Comparison of ENCODE assay signal across 26 mouse cellular contexts in genomic region chr8:72376309-72376708, GRCm38 (mm10). TPM values are rescaled to one million over a fixed set of nuclear protein-coding genes. Genes with fewer than 3 reads are reported as not detected.
DNase-seq lines count a peak whose midpoint lies in the region; ATAC-seq and TF ChIP-seq lines count a peak whose summit lies in the region.
"Had no signal": no experiment of that assay in that cellular context is flagged by ENCODE, and none has a peak within 500 bp of the region (broad histone marks: within the 10 kb centered on the region; RNA-seq: fewer than 3 reads in every experiment).

No protein-coding gene starts in this region.

- no peaks in the 10 kb centered on the region for H3K4me1 ChIP-seq in intestine, postnatal 0 days (replicated peaks; ENCODE audit: control insufficient read depth, insufficient read depth, low read length)
- no peaks in the 10 kb centered on the region for H3K4me1 ChIP-seq in heart, embryonic 12.5 days (replicated peaks)
- H3K4me1 ChIP-seq: embryonic facial prominence, embryonic 12.5 days; embryonic facial prominence, embryonic 15.5 days; heart, embryonic 15.5 days; hindbrain, embryonic 10.5 days; hindbrain, embryonic 13.5 days had no signal

- H3K27ac ChIP-seq in intestine, postnatal 0 days (ENCODE audit: low read depth, low read length): peak overlapping the region; percentile 76
- no peak overlapping the region for H3K27ac ChIP-seq in heart, embryonic 12.5 days (ENCODE audit: poor library complexity, severe bottlenecking)
- H3K27ac ChIP-seq: embryonic facial prominence, embryonic 12.5 days; embryonic facial prominence, embryonic 15.5 days; gastrocnemius, adult 2 months; heart, embryonic 15.5 days; hindbrain, embryonic 10.5 days; hindbrain, embryonic 13.5 days had no signal

- no peaks in the 10 kb centered on the region for H3K27me3 ChIP-seq in intestine, postnatal 0 days (replicated peaks; ENCODE audit: control insufficient read depth, insufficient read depth, low read length)
- no peaks in the 10 kb centered on the region for H3K27me3 ChIP-seq in heart, embryonic 12.5 days (replicated peaks)
- H3K27me3 ChIP-seq: embryonic facial prominence, embryonic 12.5 days; embryonic facial prominence, embryonic 15.5 days; heart, embryonic 15.5 days; hindbrain, embryonic 13.5 days had no signal

- H3K4me3 ChIP-seq in intestine, postnatal 0 days (ENCODE audit: low read depth, low read length): no peak overlapping the region
- H3K4me3 ChIP-seq in heart, embryonic 12.5 days: no peak overlapping the region
- H3K4me3 ChIP-seq: embryonic facial prominence, embryonic 12.5 days; embryonic facial prominence, embryonic 15.5 days; gastrocnemius, adult 2 months; heart, embryonic 15.5 days; hindbrain, embryonic 10.5 days; hindbrain, embryonic 13.5 days had no signal

- 36% methylated on average over 5 of the region's 5 CpGs for WGBS in intestine, postnatal 0 days
- 85% methylated on average over 5 of the region's 5 CpGs for WGBS in heart, embryonic 12.5 days

- DNase-seq in R1 (ENCODE audit: low read depth, low spot score): peak; percentile 59
- DNase-seq in ZHBTc4 (ENCODE audit: low read depth, low spot score): peak; percentile 56
- no peak for DNase-seq in thymus, postnatal 4 days
- DNase-seq in cerebellum, postnatal 14 days: no peak
- DNase-seq: adrenal gland, postnatal 10 days; adrenal gland, postnatal 36 days; cerebellum, adult 18-20 months; cerebellum, adult 9-10 months; cerebellum, postnatal 25 days; forebrain, postnatal 0 days; gastrocnemius, adult 2 months; gastrocnemius, postnatal 14 days; heart, adult 11 months; heart, postnatal 10 days; heart, postnatal 36 days had no signal

- H3K9ac ChIP-seq in intestine, postnatal 0 days (ENCODE audit: low read depth, low read length): no peak overlapping the region
- H3K9ac ChIP-seq in heart, embryonic 12.5 days: no peak overlapping the region
- H3K9ac ChIP-seq: embryonic facial prominence, embryonic 12.5 days; embryonic facial prominence, embryonic 15.5 days; forebrain, postnatal 0 days; heart, embryonic 15.5 days; hindbrain, embryonic 13.5 days had no signal

- peak overlapping the region; percentile 32; the same call in 1 of the 2 replicates for H3K4me2 ChIP-seq in intestine, postnatal 0 days (replicated peaks; ENCODE audit: low read depth)
- H3K4me2 ChIP-seq in heart, embryonic 12.5 days: no peak overlapping the region
- H3K4me2 ChIP-seq: embryonic facial prominence, embryonic 12.5 days; embryonic facial prominence, embryonic 15.5 days; heart, embryonic 11.5 days; heart, embryonic 15.5 days; hindbrain, embryonic 13.5 days had no signal

- no peak for TF ChIP-seq CTCF in intestine, postnatal 0 days (IDR thresholded peaks at IDR 0.05; ENCODE audit: low read depth)

- H3K36me3 ChIP-seq in intestine, postnatal 0 days (ENCODE audit: control insufficient read depth, insufficient read depth): peaks cover 71% of the 10 kb centered on the region
- H3K36me3 ChIP-seq in heart, embryonic 12.5 days: peaks cover 97% of the 10 kb centered on the region

- H3K9me3 ChIP-seq in intestine, postnatal 0 days (ENCODE audit: control insufficient read depth): no peaks in the 10 kb centered on the region
- no peaks in the 10 kb centered on the region for H3K9me3 ChIP-seq in heart, embryonic 12.5 days (replicated peaks)
- H3K9me3 ChIP-seq: embryonic facial prominence, embryonic 12.5 days; embryonic facial prominence, embryonic 15.5 days; heart, embryonic 15.5 days; hindbrain, embryonic 10.5 days; hindbrain, embryonic 13.5 days had no signal

- ATAC-seq in intestine, postnatal 0 days: peak; percentile 66
- no peak for ATAC-seq in heart, embryonic 12.5 days (ENCODE audit: insufficient number of reproducible peaks, low FRiP score)
- ATAC-seq: CD4-positive, CD25-positive, alpha-beta regulatory T cell, adult 4 months; forebrain, embryonic 14.5 days; forebrain, postnatal 0 days; hindbrain, embryonic 16.5 days had no signal

RNA-seq across cellular contexts. Expression of gene Eps15l1, which starts 45.0 kb away (rescaled TPM):
- polyA plus RNA-seq in intestine, postnatal 0 days (2015; fragmentation: Nextera tagmentation; extraction: Ambion mirVana): 16.3 and 17.3 TPM in 2 replicates
- polyA plus RNA-seq in heart, embryonic 12.5 days (2016; fragmentation: Nextera tagmentation; extraction: Ambion mirVana): 47.4 and 50.6 TPM in 2 replicates

RNA-seq across cellular contexts. Expression of gene Klf2, which starts 57.5 kb away (rescaled TPM):
- 8.9 and 11.1 TPM in 2 replicates for polyA plus RNA-seq in intestine, postnatal 0 days (2015; fragmentation: Nextera tagmentation; extraction: Ambion mirVana)
- 28.1 and 31.6 TPM in 2 replicates for polyA plus RNA-seq in heart, embryonic 12.5 days (2016; fragmentation: Nextera tagmentation; extraction: Ambion mirVana)

Comparison
In these comparisons a context has a peak if more than half of its experiments do, and no peak if none do; other contexts are left out.
1. DNase-seq: peak in R1 (single experiment) and ZHBTc4 (single experiment); none in thymus, postnatal 4 days (single experiment) and cerebellum, postnatal 14 days (0 of 2).